Mouse (Mus musculus): ENCODE measurements around the gene Acsl4. TPM values are rescaled to one million over a fixed set of nuclear protein-coding genes. Genes with fewer than 3 reads are reported as not detected.

Gene Acsl4
- polyA plus RNA-seq, 1 experiment from 2014 or later, result 15.0 TPM

DNA sequence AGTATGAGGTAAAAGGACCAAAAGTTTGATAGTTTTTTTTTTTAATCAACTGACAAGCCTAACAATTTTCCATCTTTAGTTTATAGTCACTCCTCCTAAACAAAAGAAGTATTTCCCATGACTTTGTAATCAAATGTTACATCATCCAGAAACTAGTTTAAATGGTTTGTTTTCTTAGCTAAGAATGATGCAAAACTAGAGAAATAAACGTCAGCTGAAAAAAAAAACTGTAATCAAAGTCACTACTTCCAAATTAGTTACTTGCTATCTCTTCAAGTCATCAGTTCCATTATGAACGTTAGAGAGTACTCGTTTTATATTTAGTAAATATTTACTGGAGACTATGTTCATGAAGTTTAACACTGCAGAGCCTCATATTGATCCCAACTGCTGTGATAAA is 13.6 kb downstream of the Acsl4 start:
- H3K27me3 ChIP-seq (replicated peaks; ENCODE audit: control insufficient read depth, insufficient read depth, low read length), result no peaks in the 10 kb centered on the region
- ATAC-seq (replicated peaks; ENCODE audit: low FRiP score, low TSS enrichment, low read depth) (no peak), DNase-seq (ENCODE audit: low spot score) (no peak)
- H3K4me1 ChIP-seq (replicated peaks; ENCODE audit: control insufficient read depth, insufficient read depth, low read length), result no peaks in the 10 kb centered on the region
- no peak overlapping the region for H3K9ac ChIP-seq (ENCODE audit: low read length)
- no peak overlapping the region for H3K27ac ChIP-seq (ENCODE audit: low read depth)
- no peaks in the 10 kb centered on the region for H3K9me3 ChIP-seq (ENCODE audit: control insufficient read depth, low read length)
- H3K4me3 ChIP-seq (ENCODE audit: low read depth, low read length), result no peak overlapping the region
- H3K36me3 ChIP-seq (ENCODE audit: control insufficient read depth, insufficient read depth, low read length), result no peaks in the 10 kb centered on the region
- WGBS, result 58% methylated on average over 3 of the region's 3 CpGs
- H3K4me2 ChIP-seq (ENCODE audit: low read length), result no peak overlapping the region

DNA sequence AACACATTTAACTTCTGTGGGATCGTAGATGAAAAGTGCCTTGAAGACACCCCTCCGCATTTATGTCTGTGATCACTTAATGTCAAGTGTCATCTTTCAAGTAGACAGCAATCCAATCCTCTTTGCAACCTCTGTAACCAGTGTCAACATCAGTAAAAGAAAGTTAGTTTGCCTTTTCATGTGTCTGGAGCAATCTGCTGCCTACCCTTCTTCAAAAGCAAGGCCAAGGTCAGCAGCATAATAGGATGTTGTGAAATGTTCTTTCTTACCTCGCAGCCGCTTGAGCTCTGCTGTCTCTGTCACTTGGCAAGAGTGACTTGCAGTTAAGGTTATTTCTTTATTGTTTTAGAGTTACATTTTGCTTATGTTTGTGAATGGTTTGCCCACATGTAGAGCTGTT is 14.8 kb downstream of the Acsl4 start:
- no peak for DNase-seq (ENCODE audit: low spot score)
- no peak for ATAC-seq (replicated peaks; ENCODE audit: low FRiP score, low TSS enrichment, low read depth)
- H3K27ac ChIP-seq (ENCODE audit: low read depth), result no peak overlapping the region
- H3K4me2 ChIP-seq (ENCODE audit: low read length), result no peak overlapping the region
- no peaks in the 10 kb centered on the region for H3K27me3 ChIP-seq (replicated peaks; ENCODE audit: control insufficient read depth, insufficient read depth, low read length)
- H3K9ac ChIP-seq (ENCODE audit: low read length), result no peak overlapping the region
- H3K4me3 ChIP-seq (ENCODE audit: low read depth, low read length), result no peak overlapping the region
- no peaks in the 10 kb centered on the region for H3K4me1 ChIP-seq (replicated peaks; ENCODE audit: control insufficient read depth, insufficient read depth, low read length)
- no peaks in the 10 kb centered on the region for H3K36me3 ChIP-seq (ENCODE audit: control insufficient read depth, insufficient read depth, low read length)
- WGBS, result 83% methylated on average over 4 of the region's 4 CpGs
- no peaks in the 10 kb centered on the region for H3K9me3 ChIP-seq (ENCODE audit: control insufficient read depth, low read length)

DNA sequence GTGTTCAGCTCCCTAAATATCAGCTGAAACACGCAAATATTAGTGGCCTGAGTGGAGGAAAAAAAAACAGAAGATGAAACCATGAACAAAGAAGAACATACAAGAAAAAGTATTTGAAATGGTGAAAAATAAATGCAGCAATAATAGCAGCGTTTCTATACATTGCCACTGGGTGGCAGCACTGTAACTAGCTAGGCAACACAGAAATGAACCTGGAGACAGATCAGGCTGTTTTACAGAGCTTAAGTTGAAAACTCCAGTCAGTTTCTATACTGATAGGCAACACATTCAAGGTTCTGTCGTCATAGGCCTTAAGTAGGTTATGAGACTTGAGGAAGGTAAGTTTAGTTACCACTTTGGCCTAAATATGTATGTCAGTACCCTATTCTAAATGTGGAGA is 17.9 kb downstream of the Acsl4 start:
- no peaks in the 10 kb centered on the region for H3K9me3 ChIP-seq (ENCODE audit: control insufficient read depth, low read length)
- H3K4me2 ChIP-seq (ENCODE audit: low read length), result no peak overlapping the region
- no peak overlapping the region for H3K9ac ChIP-seq (ENCODE audit: low read length)
- no peak overlapping the region for H3K27ac ChIP-seq (ENCODE audit: low read depth)
- no peaks in the 10 kb centered on the region for H3K27me3 ChIP-seq (replicated peaks; ENCODE audit: control insufficient read depth, insufficient read depth, low read length)
- no peak overlapping the region for H3K4me3 ChIP-seq (ENCODE audit: low read depth, low read length)
- no peak for ATAC-seq (replicated peaks; ENCODE audit: low FRiP score, low TSS enrichment, low read depth)
- H3K36me3 ChIP-seq (ENCODE audit: control insufficient read depth, insufficient read depth, low read length), result no peaks in the 10 kb centered on the region
- no peak for DNase-seq (ENCODE audit: low spot score)
- 21% methylated on average over 3 of the region's 3 CpGs for WGBS
- H3K4me1 ChIP-seq (replicated peaks; ENCODE audit: control insufficient read depth, insufficient read depth, low read length), result no peaks in the 10 kb centered on the region

DNA sequence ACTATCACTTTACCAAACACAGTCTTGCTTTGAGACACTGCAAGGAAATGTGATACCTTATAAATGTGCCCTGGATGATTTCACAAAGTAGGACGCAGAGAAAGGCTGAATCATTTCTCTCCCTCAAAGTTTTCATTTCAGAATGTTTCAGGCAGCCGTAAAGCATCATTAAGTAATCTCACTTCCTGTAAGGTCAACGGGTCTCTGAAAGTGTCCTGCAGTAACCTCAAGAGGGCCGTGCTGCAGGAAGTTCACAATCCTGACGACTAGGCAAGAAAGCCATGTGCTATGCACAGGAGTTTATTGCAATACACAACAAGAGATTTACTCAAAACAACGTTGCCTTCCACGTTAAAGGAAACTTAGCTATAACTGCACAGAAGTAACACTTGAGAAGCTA is 20.4 kb downstream of the Acsl4 start:
- H3K9ac ChIP-seq (ENCODE audit: low read length), result no peak overlapping the region
- no peaks in the 10 kb centered on the region for H3K9me3 ChIP-seq (ENCODE audit: control insufficient read depth, low read length)
- H3K36me3 ChIP-seq (ENCODE audit: control insufficient read depth, insufficient read depth, low read length), result no peaks in the 10 kb centered on the region
- no peak overlapping the region for H3K4me2 ChIP-seq (ENCODE audit: low read length)
- ATAC-seq (replicated peaks; ENCODE audit: low FRiP score, low TSS enrichment, low read depth) (no peak), DNase-seq (ENCODE audit: low spot score) (no peak)
- no peaks in the 10 kb centered on the region for H3K4me1 ChIP-seq (replicated peaks; ENCODE audit: control insufficient read depth, insufficient read depth, low read length)
- no peaks in the 10 kb centered on the region for H3K27me3 ChIP-seq (replicated peaks; ENCODE audit: control insufficient read depth, insufficient read depth, low read length)
- H3K4me3 ChIP-seq (ENCODE audit: low read depth, low read length), result no peak overlapping the region
- H3K27ac ChIP-seq (ENCODE audit: low read depth), result no peak overlapping the region
- 31% methylated on average over 7 of the region's 7 CpGs for WGBS

DNA sequence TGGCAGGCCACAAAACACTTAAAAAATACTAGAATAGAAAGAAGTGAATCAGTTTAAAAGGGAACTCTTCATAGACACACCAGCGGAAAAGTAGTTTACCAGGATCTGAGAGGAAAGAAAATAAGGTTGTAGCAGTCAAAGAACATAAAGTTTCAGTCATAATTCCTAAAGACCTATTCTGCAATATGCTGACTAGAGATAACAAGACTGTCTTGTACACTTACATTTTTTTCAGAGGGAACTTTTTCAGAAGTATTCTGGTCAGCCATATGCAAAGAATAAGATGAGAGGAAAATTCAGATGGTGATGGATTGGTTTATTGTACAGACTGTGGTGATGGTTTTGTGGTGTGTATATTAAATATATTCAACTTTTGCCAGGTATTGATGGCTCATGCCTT is 26.5 kb downstream of the Acsl4 start:
- H3K27ac ChIP-seq (ENCODE audit: low read depth), result no peak overlapping the region
- no peak for ATAC-seq (replicated peaks; ENCODE audit: low FRiP score, low TSS enrichment, low read depth)
- DNase-seq (ENCODE audit: low spot score), result no peak
- H3K4me2 ChIP-seq (ENCODE audit: low read length), result no peak overlapping the region
- no peaks in the 10 kb centered on the region for H3K27me3 ChIP-seq (replicated peaks; ENCODE audit: control insufficient read depth, insufficient read depth, low read length)
- no peaks in the 10 kb centered on the region for H3K36me3 ChIP-seq (ENCODE audit: control insufficient read depth, insufficient read depth, low read length)
- H3K4me1 ChIP-seq (replicated peaks; ENCODE audit: control insufficient read depth, insufficient read depth, low read length), result no peaks in the 10 kb centered on the region
- no peak overlapping the region for H3K9ac ChIP-seq (ENCODE audit: low read length)
- H3K4me3 ChIP-seq (ENCODE audit: low read depth, low read length), result no peak overlapping the region
- WGBS, result 88% methylated on average over 1 of the region's 1 CpGs
- H3K9me3 ChIP-seq (ENCODE audit: control insufficient read depth, low read length), result no peaks in the 10 kb centered on the region

GRCm38 (mm10) chrX:142359031-142359430 is 31.3 kb downstream of the Acsl4 start:
- DNase-seq (ENCODE audit: low spot score) (no peak), ATAC-seq (replicated peaks; ENCODE audit: low FRiP score, low TSS enrichment, low read depth) (no peak)
- Histone ChIP-seq H3K27ac (ENCODE audit: low read depth) (no peak overlapping the region), H3K4me1 (replicated peaks; ENCODE audit: control insufficient read depth, insufficient read depth, low read length) (no peaks in the 10 kb centered on the region), H3K4me3 (ENCODE audit: low read depth, low read length) (no peak overlapping the region), H3K9me3 (ENCODE audit: control insufficient read depth, low read length) (no peaks in the 10 kb centered on the region), H3K4me2 (ENCODE audit: low read length) (no peak overlapping the region), H3K36me3 (ENCODE audit: control insufficient read depth, insufficient read depth, low read length) (no peaks in the 10 kb centered on the region), H3K9ac (ENCODE audit: low read length) (no peak overlapping the region), H3K27me3 (replicated peaks; ENCODE audit: control insufficient read depth, insufficient read depth, low read length) (no peaks in the 10 kb centered on the region)
- WGBS, result 88% methylated on average over 7 of the region's 7 CpGs

GRCm38 (mm10) chrX:142358427-142358826 is 31.9 kb downstream of the Acsl4 start:
- no peaks in the 10 kb centered on the region for H3K36me3 ChIP-seq (ENCODE audit: control insufficient read depth, insufficient read depth, low read length)
- H3K9me3 ChIP-seq (ENCODE audit: control insufficient read depth, low read length), result no peaks in the 10 kb centered on the region
- H3K4me2 ChIP-seq (ENCODE audit: low read length), result no peak overlapping the region
- H3K27me3 ChIP-seq (replicated peaks; ENCODE audit: control insufficient read depth, insufficient read depth, low read length), result no peaks in the 10 kb centered on the region
- 84% methylated on average over 5 of the region's 5 CpGs for WGBS
- no peak overlapping the region for H3K27ac ChIP-seq (ENCODE audit: low read depth)
- no peak overlapping the region for H3K9ac ChIP-seq (ENCODE audit: low read length)
- DNase-seq (ENCODE audit: low spot score) (no peak), ATAC-seq (replicated peaks; ENCODE audit: low FRiP score, low TSS enrichment, low read depth) (no peak)
- no peak overlapping the region for H3K4me3 ChIP-seq (ENCODE audit: low read depth, low read length)
- H3K4me1 ChIP-seq (replicated peaks; ENCODE audit: control insufficient read depth, insufficient read depth, low read length), result no peaks in the 10 kb centered on the region

- no peak for DNase-seq (ENCODE audit: low spot score)
- no peak overlapping the region for H3K27ac ChIP-seq (ENCODE audit: low read depth)
- H3K4me2 ChIP-seq (ENCODE audit: low read length), result no peak overlapping the region
- H3K36me3 ChIP-seq (ENCODE audit: control insufficient read depth, insufficient read depth, low read length), result no peaks in the 10 kb centered on the region
- ATAC-seq (replicated peaks; ENCODE audit: low FRiP score, low TSS enrichment, low read depth), result no peak
- no peak overlapping the region for H3K9ac ChIP-seq (ENCODE audit: low read length)
- H3K9me3 ChIP-seq (ENCODE audit: control insufficient read depth, low read length), result no peaks in the 10 kb centered on the region
- no peaks in the 10 kb centered on the region for H3K4me1 ChIP-seq (replicated peaks; ENCODE audit: control insufficient read depth, insufficient read depth, low read length)
- WGBS, result 94% methylated on average over 6 of the region's 6 CpGs
- H3K4me3 ChIP-seq (ENCODE audit: low read depth, low read length), result no peak overlapping the region
- no peaks in the 10 kb centered on the region for H3K27me3 ChIP-seq (replicated peaks; ENCODE audit: control insufficient read depth, insufficient read depth, low read length)
These were observed 54.1 kb downstream of the Acsl4 start for GRCm38 (mm10) chrX:142336207-142336606.

- no peak overlapping the region for H3K4me2 ChIP-seq (ENCODE audit: low read length)
- DNase-seq (ENCODE audit: low spot score) (no peak), ATAC-seq (replicated peaks; ENCODE audit: low FRiP score, low TSS enrichment, low read depth) (no peak)
- no peaks in the 10 kb centered on the region for H3K4me1 ChIP-seq (replicated peaks; ENCODE audit: control insufficient read depth, insufficient read depth, low read length)
- no peak overlapping the region for H3K4me3 ChIP-seq (ENCODE audit: low read depth, low read length)
- H3K27me3 ChIP-seq (replicated peaks; ENCODE audit: control insufficient read depth, insufficient read depth, low read length), result no peaks in the 10 kb centered on the region
- H3K9me3 ChIP-seq (ENCODE audit: control insufficient read depth, low read length), result no peaks in the 10 kb centered on the region
- H3K9ac ChIP-seq (ENCODE audit: low read length), result no peak overlapping the region
- 89% methylated on average over 5 of the region's 5 CpGs for WGBS
- H3K27ac ChIP-seq (ENCODE audit: low read depth), result no peak overlapping the region
- no peaks in the 10 kb centered on the region for H3K36me3 ChIP-seq (ENCODE audit: control insufficient read depth, insufficient read depth, low read length)
These were observed 54.8 kb downstream of the Acsl4 start for GRCm38 (mm10) chrX:142335502-142335901.
